Mouse (Mus musculus): ENCODE data around the gene Syne1. TPM values are rescaled to one million over a fixed set of nuclear protein-coding genes. Genes with fewer than 3 reads are reported as not detected.

Syne1 gene
- total RNA-seq, 2 experiments from 2014 or later: 126 to 137 TPM

- DNase-seq (ENCODE audit: low spot score in 2 of 2): no peak
These were observed 539.3 kb downstream of the Syne1 start for GRCm38 (mm10) chr10:5012004-5012403.

- DNase-seq (ENCODE audit: low spot score in 2 of 2): no peak
These were observed 542.4 kb downstream of the Syne1 start for GRCm38 (mm10) chr10:5008795-5009366.

- no peak for DNase-seq (ENCODE audit: low spot score in 2 of 2)
These were observed 554.7 kb downstream of the Syne1 start for GRCm38 (mm10) chr10:4996592-4996991.

- no peak for DNase-seq (ENCODE audit: low spot score in 2 of 2)
These were observed 557.5 kb downstream of the Syne1 start for GRCm38 (mm10) chr10:4993802-4994201.

GRCm38 (mm10) chr10:4983919-4984318 is 567.4 kb downstream of the Syne1 start:
- DNase-seq (ENCODE audit: low spot score in 2 of 2): no peak

GRCm38 (mm10) chr10:4977374-4977773 is 573.9 kb downstream of the Syne1 start:
- DNase-seq (ENCODE audit: low spot score in 2 of 2): no peak

GRCm38 (mm10) chr10:4976557-4976956 is 574.7 kb downstream of the Syne1 start:
- no peak for DNase-seq (ENCODE audit: low spot score in 2 of 2)

GRCm38 (mm10) chr10:4974246-4974645 is 577.0 kb downstream of the Syne1 start:
- no peak for DNase-seq (ENCODE audit: low spot score in 2 of 2)

GRCm38 (mm10) chr10:4972026-4972425 is 579.3 kb downstream of the Syne1 start:
- DNase-seq (ENCODE audit: low spot score in 2 of 2): no peak

- DNase-seq (ENCODE audit: low spot score in 2 of 2): no peak
These were observed 579.7 kb downstream of the Syne1 start for GRCm38 (mm10) chr10:4971586-4971985.

GRCm38 (mm10) chr10:4971156-4971555 is 580.1 kb downstream of the Syne1 start:
- DNase-seq (ENCODE audit: low spot score in 2 of 2): no peak

Other genes starting within 250 kb of the Syne1 start
- 1 to 10 TPM; 1.0 to 1.3 TPM for gene Myct1, start 42.3 kb upstream of the Syne1 start, total RNA-seq (2021)
- gene Vip, start 87.7 kb upstream of the Syne1 start, total RNA-seq (2021): 1 to 10 TPM; 8.0 to 9.1 TPM

Data from layer of hippocampus, postnatal 10 days (tissue).